Mouse (Mus musculus): ENCODE data around the gene Hdac9.
"Not testable (repeated sequence)": the region's sequence is repeated elsewhere in the genome, so short reads cannot be mapped to it uniquely, and the experiment has no call there.

Hdac9 gene

DNA sequence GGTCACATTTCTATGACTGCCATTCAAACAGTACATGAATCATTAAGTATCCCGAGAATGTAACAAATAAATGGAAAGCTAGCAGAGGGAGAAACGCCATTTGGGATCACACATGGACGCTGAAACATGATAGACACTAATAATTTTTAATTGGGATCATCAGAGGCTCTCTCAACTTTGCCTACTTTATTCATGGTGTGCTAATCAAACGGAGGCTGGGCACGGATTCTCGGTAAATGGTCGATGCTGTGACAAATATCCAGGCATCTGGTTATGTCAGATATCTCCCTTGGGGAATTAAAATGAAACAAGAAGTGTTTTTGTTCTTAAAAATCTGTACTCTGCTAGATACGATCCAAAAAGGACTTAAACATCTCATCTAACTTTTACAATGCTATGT is 418.6 kb downstream of the Hdac9 start:
- no peak for DNase-seq (ENCODE audit: extremely low read depth, low read depth, low spot score)

- DNase-seq (ENCODE audit: extremely low read depth, low read depth, low spot score) = no peak
These were observed 419.2 kb downstream of the Hdac9 start for GRCm38 (mm10) chr12:34497702-34498101.

GRCm38 (mm10) chr12:34495940-34496339 is 421.0 kb downstream of the Hdac9 start:
- DNase-seq (ENCODE audit: extremely low read depth, low read depth, low spot score) = no peak

- no peak for DNase-seq (ENCODE audit: extremely low read depth, low read depth, low spot score)
These were observed 427.3 kb downstream of the Hdac9 start for GRCm38 (mm10) chr12:34489629-34490028.

DNA sequence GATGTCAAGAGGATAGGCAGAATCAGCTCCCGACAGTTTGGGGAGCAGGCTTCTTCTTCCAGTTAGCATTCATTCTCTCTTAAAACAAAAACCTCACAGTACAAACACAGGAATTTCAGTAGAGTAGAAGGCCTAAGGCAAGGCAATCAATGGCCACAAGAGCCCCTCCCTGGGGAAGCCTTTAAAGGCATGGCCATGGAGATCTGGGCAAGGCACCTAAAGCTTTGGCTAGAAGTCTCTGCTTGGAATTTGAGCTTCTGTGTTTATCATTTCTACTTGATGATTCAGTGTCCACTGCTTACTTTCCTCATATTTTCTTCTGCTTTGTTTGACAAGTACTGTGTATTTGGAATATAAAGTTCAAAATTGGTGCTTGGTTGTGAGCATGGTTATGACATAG is 429.2 kb downstream of the Hdac9 start:
- DNase-seq (ENCODE audit: extremely low read depth, low read depth, low spot score) = no peak

GRCm38 (mm10) chr12:34487021-34487420 is 429.9 kb downstream of the Hdac9 start:
- DNase-seq (ENCODE audit: extremely low read depth, low read depth, low spot score) = no peak

GRCm38 (mm10) chr12:34486016-34486415 is 430.9 kb downstream of the Hdac9 start:
- no peak for DNase-seq (ENCODE audit: extremely low read depth, low read depth, low spot score)

GRCm38 (mm10) chr12:34481702-34482101 is 435.2 kb downstream of the Hdac9 start:
- DNase-seq (ENCODE audit: extremely low read depth, low read depth, low spot score) = no peak

DNA sequence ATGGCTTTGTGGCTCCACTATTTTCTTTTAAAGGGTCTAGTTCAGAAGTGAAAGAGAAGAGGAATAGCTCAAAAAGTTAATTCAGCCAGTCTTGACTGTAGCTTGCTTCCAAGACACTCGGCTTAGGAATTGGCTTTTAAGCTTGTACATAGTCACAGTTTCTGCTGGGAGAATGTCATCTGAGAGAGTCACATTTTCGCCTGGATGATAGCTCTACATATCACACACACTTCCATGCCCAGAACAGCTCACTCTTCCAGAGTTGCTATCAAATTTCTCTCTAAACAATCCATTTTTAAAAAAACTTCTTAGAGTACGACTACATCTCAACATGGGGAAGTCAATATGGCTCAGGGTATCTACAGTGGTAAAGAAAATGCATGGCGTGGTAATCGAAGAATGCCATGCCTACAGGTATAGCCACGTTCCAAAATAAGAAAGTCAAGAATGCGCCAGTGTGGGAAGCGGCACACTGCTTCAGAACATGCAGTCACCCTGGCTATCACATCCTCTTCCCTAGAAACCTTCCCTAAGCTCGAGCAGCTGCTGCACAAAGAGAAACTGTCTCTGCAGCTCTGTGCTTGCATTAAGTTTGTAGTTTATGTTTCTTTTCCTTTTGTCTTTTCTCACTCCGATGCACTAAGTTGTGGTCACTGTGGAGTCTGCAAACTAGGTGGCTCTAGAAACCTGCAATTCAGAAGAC is 443.8 kb downstream of the Hdac9 start:
- no peak for DNase-seq (ENCODE audit: extremely low read depth, low read depth, low spot score)

- DNase-seq (ENCODE audit: extremely low read depth, low read depth, low spot score) = no peak
These were observed 444.4 kb downstream of the Hdac9 start for GRCm38 (mm10) chr12:34472542-34472941.

DNA sequence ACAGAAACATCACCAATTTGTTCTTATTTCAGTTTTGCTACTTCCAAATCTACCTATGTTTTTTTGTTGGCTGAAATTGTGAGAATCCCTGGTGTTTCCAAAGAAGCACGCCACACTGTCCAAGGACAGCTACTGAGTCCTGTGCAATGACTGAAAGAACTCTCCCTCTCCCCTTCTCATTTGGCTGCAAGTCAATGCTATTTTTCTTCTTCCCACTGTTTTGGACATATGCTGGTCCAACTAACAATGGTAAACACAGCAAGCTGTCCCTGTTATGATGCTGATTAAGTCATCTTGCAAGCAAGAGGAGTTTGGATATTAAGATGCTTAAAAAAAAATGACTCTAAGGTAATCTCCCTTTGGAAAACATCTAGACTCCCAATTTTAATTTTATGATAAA is 455.2 kb downstream of the Hdac9 start:
- DNase-seq (ENCODE audit: extremely low read depth, low read depth, low spot score) = no peak

DNA sequence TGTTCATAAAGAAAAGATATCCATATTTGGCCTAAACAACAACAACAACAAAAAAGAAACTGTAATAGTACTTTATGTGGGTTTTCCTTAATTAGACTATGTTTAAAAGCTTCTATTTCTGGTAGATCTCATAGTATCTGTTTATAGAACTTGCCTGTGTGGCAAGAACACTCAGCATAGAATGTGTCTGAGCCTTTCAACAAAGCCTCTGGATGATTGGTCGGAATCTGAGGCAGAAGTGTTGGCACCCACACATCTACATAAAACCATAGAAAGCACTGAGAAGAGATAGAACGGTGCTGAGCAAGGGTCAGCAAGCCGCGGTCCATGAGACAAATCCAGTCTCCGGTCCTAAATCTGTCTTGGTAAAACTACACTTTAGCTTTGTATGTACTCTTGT is 464.3 kb downstream of the Hdac9 start:
- DNase-seq (ENCODE audit: extremely low read depth, low read depth, low spot score) = no peak

DNA sequence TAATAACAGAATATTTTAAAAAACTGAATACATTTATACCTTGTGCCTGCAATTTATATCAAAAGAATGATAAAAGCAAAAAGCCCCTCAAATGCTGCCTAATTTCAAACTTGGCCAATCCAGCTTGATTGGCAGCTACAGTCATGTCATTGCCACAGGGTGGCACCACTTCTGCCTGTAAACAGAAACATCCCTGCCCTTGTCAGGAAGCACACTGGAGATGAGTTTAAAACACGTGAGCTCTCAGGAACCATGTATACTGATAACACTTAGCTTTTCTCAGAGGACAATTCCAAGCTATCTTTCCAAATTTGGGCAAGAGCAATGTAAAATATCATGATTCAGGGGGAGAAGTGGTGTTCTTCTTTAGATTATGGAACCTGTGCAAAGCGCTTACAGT is 465.7 kb downstream of the Hdac9 start:
- DNase-seq (ENCODE audit: extremely low read depth, low read depth, low spot score) = no peak

GRCm38 (mm10) chr12:34444724-34445123 is 472.2 kb downstream of the Hdac9 start:
- not testable (repeated sequence) for DNase-seq (ENCODE audit: extremely low read depth, low read depth, low spot score)

DNA sequence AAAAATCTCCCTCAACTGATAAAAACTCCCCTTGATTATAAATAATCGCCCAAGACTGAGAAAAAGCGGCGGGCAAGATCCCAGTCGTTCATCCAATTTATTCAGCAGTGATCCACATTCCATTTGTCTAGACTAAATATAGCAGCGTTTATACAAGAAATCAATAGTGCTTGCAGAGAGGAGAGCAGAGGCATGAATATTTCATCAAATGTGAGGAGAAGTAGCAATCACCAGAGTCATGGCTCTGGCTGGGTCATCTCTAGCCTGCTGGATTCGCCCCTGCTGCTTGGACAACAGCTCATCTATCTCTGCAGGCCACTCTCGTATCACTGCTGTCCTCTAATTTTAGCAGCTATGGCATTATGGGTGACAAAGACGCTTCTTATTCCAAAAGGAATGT is 476.0 kb downstream of the Hdac9 start:
- DNase-seq (ENCODE audit: extremely low read depth, low read depth, low spot score) = no peak

GRCm38 (mm10) chr12:34432919-34433318 is 484.0 kb downstream of the Hdac9 start:
- DNase-seq (ENCODE audit: extremely low read depth, low read depth, low spot score) = no peak

GRCm38 (mm10) chr12:34432461-34432860 is 484.4 kb downstream of the Hdac9 start:
- no peak for DNase-seq (ENCODE audit: extremely low read depth, low read depth, low spot score)

- no peak for DNase-seq (ENCODE audit: extremely low read depth, low read depth, low spot score)
These were observed 485.1 kb downstream of the Hdac9 start for GRCm38 (mm10) chr12:34431832-34432231.

DNA sequence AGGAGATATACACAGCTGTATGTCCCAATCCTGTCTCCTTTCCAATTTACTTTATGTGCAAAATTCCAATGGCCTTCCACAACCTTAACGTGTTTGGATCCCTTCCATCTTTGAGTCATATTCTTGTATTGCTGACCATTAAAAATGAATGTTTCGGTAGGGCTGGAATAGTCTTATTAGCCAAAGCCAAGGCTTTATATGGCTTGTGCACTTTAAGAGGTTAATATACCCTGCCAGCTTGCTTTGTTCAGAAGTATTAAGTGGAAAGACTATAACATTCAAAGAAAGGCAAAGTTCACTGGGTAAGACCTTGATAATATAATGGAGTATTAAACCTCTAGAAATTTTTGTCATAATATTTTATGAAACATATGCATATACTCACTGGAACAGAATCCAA is 491.4 kb downstream of the Hdac9 start:
- DNase-seq (ENCODE audit: extremely low read depth, low read depth, low spot score) = no peak

DNA sequence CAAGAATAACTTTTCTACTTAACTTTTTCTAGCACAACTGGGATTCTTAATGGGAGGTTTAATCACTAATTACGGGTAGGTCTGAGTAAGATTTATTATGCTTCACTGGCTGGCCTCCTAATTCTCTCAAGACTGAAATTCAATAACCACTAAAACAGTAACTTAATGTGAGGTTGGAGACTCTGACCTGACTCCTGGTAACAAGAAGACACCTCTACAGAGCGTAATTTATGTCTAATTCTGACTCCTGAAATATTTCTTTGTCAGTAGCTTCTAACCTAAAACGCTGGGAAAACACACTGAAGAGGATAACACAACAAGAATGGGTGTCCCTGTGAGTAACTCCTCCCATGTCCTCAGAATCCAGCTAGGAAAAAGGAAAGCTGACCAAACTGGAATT is 508.8 kb downstream of the Hdac9 start:
- DNase-seq (ENCODE audit: extremely low read depth, low read depth, low spot score) = no peak

GRCm38 (mm10) chr12:34407143-34407542 is 509.8 kb downstream of the Hdac9 start:
- DNase-seq (ENCODE audit: extremely low read depth, low read depth, low spot score) = no peak

DNA sequence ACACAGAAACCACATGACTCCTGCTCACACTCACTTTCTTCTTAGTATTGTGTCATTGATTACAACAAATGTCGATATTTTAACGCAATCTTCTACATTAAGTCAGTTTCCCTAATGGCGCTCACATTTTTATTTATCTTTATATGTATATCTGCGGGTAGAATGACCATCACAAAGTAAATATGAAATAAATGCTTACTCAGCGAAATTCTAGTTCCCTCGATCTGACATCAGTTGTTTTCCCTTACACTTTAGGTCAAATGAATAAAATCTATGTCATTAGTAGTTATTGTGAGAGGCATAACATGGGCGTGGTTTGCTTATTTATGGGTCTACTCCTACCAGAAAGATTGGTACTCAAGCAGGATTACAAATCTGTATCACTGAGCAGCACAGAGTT is 514.8 kb downstream of the Hdac9 start:
- no peak for DNase-seq (ENCODE audit: extremely low read depth, low read depth, low spot score)

DNA sequence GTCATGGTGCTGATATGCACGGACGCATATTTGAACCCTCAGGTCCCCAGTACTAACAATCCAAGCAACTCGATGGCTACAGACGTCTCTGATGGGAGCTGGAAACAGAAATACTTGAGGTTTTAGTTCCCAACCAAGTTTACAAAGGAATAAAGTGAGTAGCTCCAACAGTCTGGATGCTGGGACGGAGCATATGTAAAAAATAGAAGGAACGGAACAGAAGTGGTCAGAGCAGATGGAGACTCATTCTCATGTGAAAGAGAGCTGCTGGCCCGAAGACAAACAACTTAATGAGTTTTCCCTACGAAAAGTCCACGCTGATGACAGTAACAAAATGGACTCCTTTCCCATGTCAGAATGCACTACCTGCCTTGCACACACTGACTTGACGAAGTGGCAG is 518.3 kb downstream of the Hdac9 start:
- no peak for DNase-seq (ENCODE audit: extremely low read depth, low read depth, low spot score)

Data from fat pad, adult 2 months (tissue).